Mouse (Mus musculus): Measurements from ENCODE around the gene Furin. TPM values are rescaled to one million over a fixed set of nuclear protein-coding genes. Genes with fewer than 3 reads are reported as not detected.

The Furin gene
- polyA plus RNA-seq, 1 experiment: 70.2 TPM

DNA sequence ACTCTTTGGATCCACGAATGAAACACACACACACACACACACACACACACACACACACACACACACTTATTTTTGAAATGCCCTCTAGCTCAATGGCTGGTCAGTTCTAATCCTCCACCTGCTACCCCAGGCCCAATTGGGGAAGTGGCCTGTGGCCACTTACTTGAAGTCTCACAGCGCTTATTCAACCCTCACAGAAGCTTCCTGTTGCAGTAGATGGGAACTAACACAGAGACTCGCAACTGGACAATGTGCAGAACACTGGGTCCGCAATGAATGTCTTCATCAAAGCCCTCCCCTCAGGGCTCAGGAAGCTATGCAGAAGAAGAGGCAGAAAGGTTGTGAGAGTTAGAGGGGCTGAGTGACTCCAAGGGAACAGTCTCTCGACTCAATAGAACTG, 22.5 kb upstream of the Furin start:
- DNase-seq (ENCODE audit: low read depth): no peak

DNA sequence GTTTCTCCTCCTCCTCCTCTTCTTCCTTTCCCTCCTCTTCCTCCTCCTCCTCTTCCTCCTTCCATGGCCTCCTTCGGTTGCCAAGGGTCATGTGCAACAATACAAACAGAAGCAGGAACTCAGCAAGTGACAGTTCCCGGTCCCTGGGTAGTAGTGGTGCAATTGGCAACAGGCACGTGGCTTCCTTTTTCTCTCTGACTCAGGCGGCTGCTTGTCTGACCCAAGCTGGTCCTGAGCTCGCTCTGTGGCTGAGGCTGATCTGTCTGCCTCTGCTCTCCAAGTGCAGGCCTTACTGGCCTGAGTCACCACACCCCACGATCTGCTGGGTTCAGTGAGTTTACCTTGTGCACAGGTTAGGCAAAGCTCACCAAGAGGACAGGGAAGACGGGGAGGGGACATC, 21.1 kb upstream of the Furin start:
- DNase-seq (ENCODE audit: low read depth): no peak

DNA sequence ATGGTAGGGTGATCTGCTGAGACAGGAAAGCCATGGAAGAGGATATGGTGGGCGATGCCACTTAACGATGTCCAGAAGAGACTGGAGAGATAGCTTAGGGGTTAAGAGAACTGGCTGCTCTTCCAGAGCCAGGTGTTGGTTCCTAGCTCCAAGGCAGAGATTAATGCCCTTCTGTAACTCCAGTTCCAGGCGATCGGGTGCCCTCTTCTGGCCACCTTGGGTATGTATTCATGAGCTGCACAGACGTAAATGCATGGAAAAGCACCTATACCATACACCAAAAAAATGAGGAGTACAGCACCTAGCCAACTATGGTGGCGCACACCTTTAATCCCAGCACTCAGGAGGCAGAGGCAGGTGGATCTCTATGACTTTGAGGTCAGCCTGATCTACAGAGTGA, 19.5 kb upstream of the Furin start:
- no peak for DNase-seq (ENCODE audit: low read depth)

DNA sequence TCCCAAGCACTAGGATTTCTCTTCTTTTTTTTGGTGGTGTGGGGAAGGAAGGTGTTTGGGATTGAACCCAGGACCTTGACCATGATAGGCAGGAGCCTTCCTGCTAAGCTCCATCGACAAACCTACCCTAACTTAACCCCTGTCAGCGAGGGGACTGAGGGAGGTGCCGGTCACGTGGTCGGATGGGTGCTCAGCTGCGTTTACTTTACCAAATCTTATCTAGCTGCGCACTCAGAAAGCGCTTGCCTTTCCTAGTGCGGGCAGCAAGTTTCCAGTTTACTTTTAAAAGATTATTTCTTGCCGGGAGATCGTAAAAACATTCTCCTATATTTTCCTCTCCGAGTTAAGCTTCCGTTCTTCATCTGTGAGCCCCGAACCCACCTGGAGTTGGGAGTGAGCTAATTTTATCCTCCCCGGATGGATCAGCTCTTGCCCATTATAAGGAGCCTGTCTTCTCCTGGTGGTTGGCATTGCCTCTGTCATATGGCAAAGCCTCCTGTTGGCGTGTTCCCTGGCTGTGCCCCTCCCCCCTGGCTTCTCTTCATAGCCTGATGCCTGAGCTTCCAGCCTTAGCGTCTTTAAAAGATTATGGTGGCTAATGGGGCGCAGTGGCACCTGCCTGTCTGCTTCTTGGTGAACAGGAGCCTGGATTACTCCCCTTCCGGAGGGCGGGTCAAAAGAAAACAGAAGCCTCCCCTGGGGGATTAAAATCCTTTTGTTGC, 17.7 kb upstream of the Furin start:
- DNase-seq (ENCODE audit: low read depth): no peak

DNA sequence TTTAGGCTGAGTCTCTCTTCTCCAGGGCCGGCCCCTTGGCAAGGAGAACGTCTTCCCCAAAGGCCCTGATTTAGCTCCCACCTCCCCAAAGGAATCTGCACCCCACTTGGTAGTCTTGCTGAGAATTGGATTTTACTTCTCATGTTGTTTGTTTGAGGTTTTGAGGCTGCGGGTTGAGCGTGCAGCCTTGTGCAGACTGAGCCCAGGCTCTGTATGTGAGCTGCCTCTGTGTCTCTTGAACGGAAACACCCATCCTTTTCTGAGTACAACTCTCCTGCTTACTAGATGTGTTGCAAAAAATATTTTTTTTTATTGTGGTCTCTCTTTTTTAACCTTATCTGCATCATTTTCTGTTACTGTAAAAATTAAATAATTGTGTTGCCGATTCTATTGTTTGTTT, 16.3 kb upstream of the Furin start:
- no peak for DNase-seq (ENCODE audit: low read depth)

DNA sequence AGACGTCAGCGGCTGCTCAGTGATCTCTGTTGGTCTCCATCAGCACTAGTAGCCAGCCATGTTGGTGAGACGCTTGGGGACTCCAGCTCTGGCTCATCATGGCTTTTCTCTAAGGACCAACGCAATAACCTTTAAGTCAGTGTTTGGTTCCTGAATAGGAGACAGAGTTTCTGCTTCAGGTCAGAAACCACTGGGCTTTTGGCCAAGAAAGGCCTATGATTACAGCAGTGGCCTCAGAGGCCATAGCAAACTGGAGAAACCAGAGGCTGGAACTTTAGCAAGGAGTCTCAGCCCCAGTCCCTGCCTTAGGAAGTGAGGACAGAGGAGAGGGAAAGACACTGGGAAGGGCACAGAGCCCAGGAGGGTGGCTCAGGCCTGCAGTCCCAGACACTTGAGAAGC, 15.3 kb upstream of the Furin start:
- DNase-seq (ENCODE audit: low read depth): no peak

DNA sequence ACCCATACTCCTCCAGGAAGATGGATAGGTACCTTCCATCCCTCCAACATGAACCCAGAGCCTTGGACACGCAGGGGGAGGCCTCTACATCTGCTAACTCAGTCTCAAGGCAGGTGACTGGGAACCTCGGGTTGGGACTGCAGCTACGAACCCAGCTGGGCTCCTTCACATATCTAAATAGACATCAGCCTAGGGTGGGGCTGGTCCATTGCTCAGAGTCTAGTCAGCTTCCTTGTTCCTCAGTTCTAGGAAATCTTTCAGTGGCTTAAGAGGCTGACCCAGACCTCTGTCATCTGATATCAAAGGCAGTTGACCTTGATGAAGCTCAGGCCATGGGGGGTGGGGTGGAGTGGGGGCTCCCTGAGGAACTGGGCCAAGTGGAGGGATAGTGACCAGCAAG, 14.0 kb upstream of the Furin start:
- DNase-seq (ENCODE audit: low read depth): no peak

DNA sequence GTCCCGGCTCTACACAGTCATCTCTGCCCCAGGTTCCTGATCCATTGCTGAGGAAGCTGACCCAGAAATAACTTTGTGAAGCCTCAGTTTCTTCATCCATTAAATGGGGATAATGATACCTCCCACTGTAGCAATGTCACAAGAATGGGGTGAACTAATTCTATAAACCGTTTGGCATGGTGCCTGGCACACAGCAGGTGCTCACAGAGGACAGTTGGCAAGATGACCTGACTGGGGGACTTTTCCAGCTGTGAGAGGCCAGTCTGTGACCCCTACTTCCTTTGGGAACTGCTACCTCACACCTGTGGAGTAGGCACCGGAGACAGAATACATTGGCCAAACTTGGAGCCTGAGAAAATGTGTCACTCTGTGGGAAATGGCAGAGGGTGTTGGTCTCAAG, 12.8 kb upstream of the Furin start:
- no peak for DNase-seq (ENCODE audit: low read depth)

DNA sequence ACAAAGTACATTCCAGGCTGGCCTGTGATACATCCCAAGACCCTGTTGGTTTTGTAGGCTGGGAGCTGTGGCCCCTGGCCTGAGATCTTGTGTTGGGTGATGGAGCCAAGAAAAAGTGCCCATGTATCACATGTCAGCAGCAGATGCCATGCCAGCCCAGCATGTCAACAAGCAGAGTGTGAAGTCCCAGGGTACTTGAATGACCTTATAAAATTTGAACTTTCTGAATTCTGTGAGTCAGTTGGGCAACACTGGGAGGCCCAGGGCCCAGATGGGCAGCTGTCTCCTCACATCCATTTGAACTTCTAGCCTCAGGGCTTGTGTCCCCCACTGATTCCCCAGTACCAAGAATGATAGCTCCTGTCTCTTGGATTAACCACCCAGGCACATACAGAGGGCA, 12.4 kb upstream of the Furin start:
- no peak for DNase-seq (ENCODE audit: low read depth)

DNA sequence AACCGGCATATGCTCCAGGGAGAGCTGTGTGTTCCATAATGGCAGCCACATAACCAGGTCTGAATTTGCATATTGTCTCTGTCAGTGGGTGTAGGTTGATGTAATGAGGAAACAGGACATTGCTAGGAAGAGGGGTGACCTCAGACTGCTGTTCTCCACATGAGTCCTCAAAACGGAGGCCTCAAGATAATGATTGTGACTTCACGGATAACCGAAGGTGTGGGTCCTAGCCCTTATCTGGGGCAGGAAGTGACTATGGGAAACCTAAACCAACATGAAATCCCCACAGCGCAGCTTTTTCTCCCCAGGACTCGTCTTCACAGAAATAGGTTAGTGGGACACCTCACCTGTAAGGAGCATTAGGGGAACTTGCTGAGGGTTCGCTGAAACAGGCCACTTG, 11.7 kb upstream of the Furin start:
- DNase-seq (ENCODE audit: low read depth): no peak

DNA sequence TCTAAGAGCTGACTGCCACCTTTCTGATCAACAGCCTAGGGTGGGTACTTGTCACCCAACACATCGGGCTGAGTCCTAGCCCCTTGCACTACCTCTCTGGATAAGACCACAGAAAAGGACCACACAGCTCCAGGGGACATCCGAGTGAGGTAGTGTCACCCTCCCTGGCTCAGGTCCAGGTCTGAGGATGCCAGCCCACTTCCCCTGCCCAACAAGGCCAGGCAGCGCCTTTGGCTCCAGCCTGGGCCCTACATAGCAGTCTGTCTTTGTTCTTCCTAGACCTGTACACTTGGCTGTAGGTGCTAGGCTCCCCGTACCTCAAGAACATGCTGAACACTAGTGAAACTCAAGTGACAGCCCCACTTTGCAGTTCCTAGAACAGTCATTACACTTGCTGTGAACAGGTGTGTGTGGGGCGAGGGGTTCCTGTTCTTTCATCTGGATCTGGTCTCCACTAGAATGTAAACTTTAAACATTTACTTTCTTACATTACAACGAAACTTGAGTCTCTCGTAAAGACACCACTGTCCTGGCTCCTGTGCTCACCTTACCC, 9.1 kb upstream of the Furin start:
- no peak for DNase-seq (ENCODE audit: low read depth)

DNA sequence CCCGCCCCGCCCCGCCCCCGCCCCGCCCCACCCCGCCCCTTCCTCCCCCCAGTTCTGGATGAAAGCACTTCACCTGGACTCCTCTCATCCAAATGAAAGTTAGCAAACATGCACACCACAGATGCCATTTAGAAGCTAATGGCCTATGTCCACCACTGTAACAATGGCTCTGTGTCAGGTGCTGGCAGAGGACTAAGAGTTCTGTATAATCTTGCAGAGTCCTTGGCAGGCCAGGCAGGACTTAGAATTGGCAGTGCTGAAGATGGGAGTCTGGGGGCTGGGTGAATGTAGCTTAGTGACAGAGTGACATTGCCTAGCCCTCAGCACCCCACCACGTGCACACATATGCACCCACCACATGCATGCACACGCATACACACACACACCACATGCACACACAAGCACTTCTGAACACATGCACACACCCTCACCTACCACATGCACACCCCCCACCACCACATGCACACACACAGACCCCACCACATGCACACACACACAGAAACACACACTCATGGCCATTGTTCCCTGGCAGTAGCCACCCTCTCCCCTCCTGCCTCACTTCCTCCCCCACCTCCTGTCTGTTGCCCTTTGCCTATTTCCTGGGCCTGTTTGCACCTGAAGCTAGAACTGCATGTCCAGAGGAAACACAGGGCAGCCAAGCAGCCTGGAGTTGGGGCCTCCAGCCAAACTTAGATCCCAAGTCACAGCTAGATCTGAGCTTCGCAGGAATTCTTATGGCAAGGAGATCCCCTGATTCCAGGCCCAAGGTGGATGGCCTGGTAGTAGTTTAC, 8.5 kb upstream of the Furin start:
- no peak for DNase-seq (ENCODE audit: low read depth)

DNA sequence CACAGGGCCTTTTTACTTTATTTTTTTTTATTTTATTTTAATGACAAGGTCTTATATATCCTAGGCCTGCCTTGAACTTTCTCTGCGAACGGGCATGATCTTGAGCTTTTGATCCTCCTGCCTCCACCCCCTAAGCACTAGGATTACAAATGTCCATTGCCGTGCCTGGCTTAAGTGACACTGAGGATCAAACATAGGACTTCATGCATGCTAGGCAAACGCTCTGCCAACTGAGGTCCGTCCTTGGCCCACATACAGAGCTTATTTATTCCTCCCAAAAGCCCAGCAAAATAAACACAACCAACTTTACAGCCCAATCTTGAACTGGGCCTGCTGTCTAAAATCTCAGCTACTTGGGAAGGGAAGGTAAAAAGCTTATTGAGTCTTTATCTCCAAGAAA, 7.5 kb upstream of the Furin start:
- no peak for DNase-seq (ENCODE audit: low read depth)

DNA sequence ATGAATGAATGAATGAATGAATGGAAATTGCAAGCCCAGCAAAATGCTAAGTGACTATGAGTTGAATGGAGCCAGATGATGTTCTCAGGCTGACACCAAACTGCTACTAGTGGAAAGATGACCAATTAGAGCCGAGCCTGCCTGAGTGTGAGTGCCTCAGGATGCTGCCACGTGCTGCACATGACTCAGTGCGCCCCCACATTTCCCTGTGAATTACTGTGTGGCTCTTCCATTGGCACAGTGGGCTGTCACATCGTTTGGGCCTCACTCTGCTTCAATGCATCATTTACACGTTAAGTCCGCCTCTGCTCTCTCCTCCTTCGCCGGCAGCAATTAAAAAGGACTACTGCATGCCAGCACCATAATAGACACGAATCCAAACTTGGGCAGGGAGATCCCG, 7.0 kb upstream of the Furin start:
- DNase-seq (ENCODE audit: low read depth): no peak

DNA sequence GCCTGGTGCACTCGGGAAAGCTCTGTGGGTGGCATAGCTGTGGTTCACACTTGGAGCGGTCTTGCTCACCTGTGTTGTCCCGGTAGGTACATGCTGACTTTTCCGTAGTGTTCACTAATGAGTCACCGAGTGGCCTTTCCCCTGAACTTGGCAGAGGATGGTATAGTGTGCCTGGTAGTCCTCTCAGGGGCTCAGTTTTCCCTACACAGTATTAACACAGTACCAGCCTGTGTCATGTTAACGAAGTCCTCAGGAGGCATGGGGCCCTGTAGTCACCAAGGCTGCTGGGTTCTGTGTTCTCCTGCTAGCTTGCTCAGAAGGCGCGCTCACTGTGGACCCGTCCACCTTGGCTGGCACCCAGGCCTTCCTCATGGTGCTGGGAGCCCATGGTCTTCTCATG, 5.1 kb upstream of the Furin start:
- no peak for DNase-seq (ENCODE audit: low read depth)

DNA sequence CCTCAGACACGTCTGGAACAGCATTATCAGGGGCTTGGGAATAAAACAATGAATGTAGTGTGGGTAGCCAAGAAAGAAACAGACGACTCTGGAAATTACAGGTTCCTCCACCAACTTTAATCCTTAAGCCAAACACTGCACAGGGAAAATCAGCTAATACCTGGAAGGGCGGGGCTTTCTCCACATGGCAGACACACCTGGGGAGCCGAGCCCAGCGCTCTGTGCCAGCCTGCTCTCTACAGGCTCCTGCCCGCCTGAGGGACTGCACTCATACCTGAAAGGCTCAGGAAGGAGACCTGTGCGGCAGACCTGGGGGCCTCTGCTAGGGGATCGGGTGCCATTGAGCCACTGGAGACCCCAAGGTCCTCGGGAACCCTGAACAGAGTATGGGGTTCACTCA, 2.5 kb upstream of the Furin start:
- no peak for DNase-seq (ENCODE audit: low read depth)

DNA sequence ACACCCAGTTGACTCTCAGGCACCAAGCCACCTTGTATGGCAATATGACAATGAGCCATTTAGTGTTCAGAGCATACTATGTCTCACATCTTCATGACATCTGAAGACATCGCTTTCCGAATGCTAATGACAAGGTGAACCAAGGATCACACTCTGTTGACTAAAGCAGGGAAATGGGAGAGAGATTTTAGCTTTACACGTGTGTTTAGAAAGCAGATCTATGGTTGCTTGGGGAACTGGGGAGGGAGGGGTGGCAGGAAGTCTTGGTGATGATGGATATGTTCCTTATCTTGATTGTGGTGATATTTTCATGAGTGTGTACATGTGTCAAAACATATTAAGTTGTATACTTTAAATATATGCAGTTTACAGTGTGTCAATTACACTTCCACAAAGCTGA, 950 bp upstream of the Furin start:
- DNase-seq (ENCODE audit: low read depth): no peak

DNA sequence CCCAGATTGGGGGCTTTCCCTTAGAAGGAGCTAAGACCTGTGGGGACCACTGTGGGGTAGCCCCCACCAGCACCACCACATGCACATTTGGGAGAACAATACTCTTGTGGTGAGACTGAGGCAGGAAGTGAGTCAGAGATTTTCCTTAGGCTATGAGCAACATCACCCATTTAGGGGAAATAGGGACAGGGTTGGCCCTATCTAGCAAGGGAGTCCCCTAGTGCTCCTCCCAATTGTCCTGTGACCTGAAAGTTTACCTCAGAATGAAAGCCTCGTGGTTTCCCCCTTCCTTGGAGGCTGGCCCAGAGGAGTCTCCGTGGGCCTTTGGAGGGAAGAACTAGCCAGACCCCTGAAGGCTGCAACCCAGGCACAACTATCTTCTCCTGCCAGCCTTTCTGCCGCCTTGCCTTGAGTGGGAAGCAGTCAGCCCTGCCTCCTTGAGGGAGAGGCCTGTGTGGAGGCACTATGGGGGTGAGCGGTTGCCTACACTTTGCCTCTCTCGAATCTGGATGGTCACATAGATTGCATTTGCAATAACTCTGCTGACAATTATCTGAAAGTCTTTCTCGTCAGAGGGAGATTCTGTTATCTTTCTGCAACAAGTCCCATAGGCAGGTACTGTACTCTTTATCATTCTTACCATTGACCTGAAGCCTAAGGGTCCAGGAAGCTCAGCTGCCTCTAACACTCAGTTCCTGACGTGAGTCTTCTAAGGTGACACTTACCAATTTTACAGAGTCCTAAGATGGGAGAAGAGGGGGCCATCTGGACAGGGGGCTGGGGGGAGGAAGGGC, 938 bp downstream of the Furin start:
- DNase-seq (ENCODE audit: low read depth): no peak

DNA sequence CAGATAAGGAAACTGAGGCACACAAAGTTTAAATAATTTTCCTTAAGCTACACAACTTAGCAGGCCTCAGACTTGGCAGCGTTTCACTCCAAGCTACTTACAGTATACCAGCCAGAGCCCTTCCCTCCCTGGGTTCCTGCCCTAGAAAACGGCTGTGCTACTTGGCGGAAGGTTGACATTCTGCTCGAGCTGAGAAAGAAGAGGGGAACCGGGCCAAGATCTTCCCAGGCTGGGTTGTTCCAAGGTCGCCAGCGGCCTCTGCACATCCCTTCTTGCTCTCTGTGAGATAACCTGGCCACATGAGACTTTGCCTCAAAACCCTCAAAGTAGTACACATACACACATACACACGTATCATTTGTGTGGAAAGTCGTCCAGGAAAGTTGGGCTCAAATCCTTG, 1.7 kb downstream of the Furin start:
- no peak for DNase-seq (ENCODE audit: low read depth)

DNA sequence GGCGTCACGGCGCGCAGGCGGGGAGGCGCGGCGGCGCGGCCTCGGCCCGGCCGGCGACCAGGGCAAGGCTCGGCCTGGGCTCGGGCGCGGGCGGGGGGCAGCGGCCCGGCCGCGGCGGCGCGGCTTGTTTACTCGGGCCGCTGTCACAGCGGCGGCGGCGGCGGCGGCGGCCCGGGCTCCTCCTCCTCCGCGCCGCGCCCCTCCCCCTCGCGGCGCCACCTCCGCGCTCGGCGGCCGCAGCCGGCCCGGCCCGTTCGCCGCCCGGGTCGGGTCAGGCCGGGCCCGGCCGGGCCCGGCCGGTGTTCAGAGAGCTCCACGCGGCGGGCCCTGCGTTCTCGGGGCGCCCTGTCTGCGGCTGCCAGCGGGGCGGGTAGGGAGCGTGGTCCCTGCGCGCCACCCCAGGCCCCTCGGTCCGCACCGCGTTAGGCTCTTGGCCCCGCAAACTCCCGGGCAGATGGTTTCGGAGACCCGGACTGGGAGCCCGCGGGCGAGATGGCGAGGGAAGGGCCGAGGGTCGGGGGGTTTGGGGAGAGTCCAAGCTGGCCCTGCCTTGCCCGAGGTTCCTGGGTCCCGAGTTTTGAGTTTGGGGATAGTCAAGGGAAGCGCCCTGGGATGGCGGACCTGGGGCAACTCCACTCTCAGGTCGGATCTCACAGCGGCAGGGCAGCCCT, 2.5 kb downstream of the Furin start:
- DNase-seq (ENCODE audit: low read depth): no peak

DNA sequence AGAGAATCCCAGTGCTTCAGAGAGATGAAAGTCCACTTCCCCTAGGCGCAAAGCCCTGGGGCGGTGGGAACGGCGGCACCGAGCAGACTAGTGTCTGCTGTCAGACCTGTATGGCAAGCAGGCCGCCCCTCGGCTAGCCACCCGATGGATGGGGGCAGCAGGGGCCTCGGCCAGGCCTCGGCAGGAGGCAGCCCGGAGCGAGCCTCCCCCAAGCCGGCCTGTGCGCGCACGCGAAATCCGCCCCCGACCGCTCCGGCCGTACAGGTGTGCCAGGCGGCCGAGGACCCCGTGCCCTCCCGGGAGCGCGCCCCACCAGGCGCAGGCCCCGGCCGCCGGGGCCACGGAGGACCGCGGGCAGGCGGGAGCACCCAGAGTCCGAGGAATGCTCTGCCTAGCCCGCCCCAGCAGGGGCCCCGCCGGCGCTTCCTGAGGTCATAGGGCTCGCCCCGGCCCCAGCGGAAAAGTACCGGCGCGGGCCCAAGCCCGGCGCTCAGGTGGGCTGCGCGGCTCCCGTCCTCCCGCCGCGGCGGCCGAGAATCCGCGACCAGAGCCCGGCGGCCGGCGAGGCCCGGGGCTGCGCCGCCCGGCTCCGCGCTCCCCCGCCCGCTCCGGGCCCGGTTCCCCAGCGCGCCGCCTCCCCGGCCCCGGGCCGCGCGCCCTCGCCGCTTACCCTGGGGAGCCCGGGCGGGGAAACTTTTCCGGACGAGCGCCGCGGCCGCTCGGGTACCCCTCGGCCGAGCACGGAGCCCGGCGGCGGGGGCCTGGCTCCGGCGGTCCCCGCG, 3.2 kb downstream of the Furin start:
- no peak for DNase-seq (ENCODE audit: low read depth)

Data from gonadal fat pad, adult 2 months (tissue).